Comparison of ENCODE assay signal across 9 mouse cellular contexts in genomic region chr9:33095654-33096053, GRCm38 (mm10).
A peak's percentile ranks its signal among the peaks of the same experiment; 100 is the strongest.
DNase-seq lines count a peak whose midpoint lies in the region; ATAC-seq and TF ChIP-seq lines count a peak whose summit lies in the region.
"Had no signal": no experiment of that assay in that cellular context is flagged by ENCODE, and none has a peak within 500 bp of the region (broad histone marks: within the 10 kb centered on the region; RNA-seq: fewer than 3 reads in every experiment).

No protein-coding gene starts in this region.

- peak; percentile 89 for TF ChIP-seq CTCF in left cerebral cortex, adult 2 months (IDR thresholded peaks at IDR 0.05)

- DNase-seq in hindbrain, embryonic 10.5 days (ENCODE audit: low spot score), result peak; percentile 68
- peak; percentile 80 for DNase-seq in adipocyte (ENCODE audit: low spot score)
- DNase-seq in embryo, embryonic 11 days, result peak; percentile 82
- DNase-seq in heart, postnatal 14 days, result peak; percentile 77 to 82
- DNase-seq in left cerebral cortex, adult 2 months (ENCODE audit: extremely low spot score in 1 of 2, low spot score in 2 of 2), result peak; percentile 69 to 72
- peak; percentile 1 to 8 for DNase-seq in monocyte, adult 2 months (ENCODE audit: low read depth in 1 of 2, low spot score in 2 of 2)
- peak; percentile 57 to 80 for DNase-seq in spleen, postnatal 4 days (ENCODE audit: low spot score in 2 of 2)

- no peaks in the 10 kb centered on the region for H3K27me3 ChIP-seq in hindbrain, embryonic 10.5 days (ENCODE audit: insufficient read depth, poor library complexity, severe bottlenecking)
- no peaks in the 10 kb centered on the region for H3K27me3 ChIP-seq in hindbrain, embryonic 16.5 days (replicated peaks; ENCODE audit: control insufficient read depth, insufficient read depth, low read length)
- H3K27me3 ChIP-seq: megakaryocyte, embryonic 14.5 days had no signal

- H3K27ac ChIP-seq in hindbrain, embryonic 10.5 days, result no peak overlapping the region
- H3K27ac ChIP-seq in hindbrain, embryonic 16.5 days (ENCODE audit: low read depth, low read length), result no peak overlapping the region
- no peak overlapping the region for H3K27ac ChIP-seq in left cerebral cortex, adult 2 months

- no peaks in the 10 kb centered on the region for H3K9me3 ChIP-seq in hindbrain, embryonic 10.5 days
- H3K9me3 ChIP-seq in hindbrain, embryonic 16.5 days (ENCODE audit: control insufficient read depth, low read length), result no peaks in the 10 kb centered on the region
- H3K9me3 ChIP-seq: megakaryocyte, embryonic 14.5 days had no signal

- no peak overlapping the region for H3K4me2 ChIP-seq in hindbrain, embryonic 16.5 days (ENCODE audit: low read length)

- no peaks in the 10 kb centered on the region for H3K4me1 ChIP-seq in hindbrain, embryonic 10.5 days (replicated peaks)
- H3K4me1 ChIP-seq in hindbrain, embryonic 16.5 days (ENCODE audit: control insufficient read depth, insufficient read depth, low read depth, low read length), result no peaks in the 10 kb centered on the region

- no peak overlapping the region for H3K4me3 ChIP-seq in hindbrain, embryonic 10.5 days
- no peak overlapping the region for H3K4me3 ChIP-seq in hindbrain, embryonic 16.5 days (ENCODE audit: low read length)
- no peak overlapping the region for H3K4me3 ChIP-seq in left cerebral cortex, adult 2 months
- H3K4me3 ChIP-seq: megakaryocyte, embryonic 14.5 days had no signal

- H3K36me3 ChIP-seq in hindbrain, embryonic 10.5 days, result no peaks in the 10 kb centered on the region
- no peaks in the 10 kb centered on the region for H3K36me3 ChIP-seq in hindbrain, embryonic 16.5 days (ENCODE audit: control insufficient read depth, insufficient read depth, low read length)

- 2% methylated on average over 3 of the region's 3 CpGs for WGBS in hindbrain, embryonic 10.5 days
- under 1% methylated on average over 3 of the region's 3 CpGs for WGBS in hindbrain, embryonic 16.5 days

- no peak for ATAC-seq in hindbrain, embryonic 16.5 days

- no peak overlapping the region for H3K9ac ChIP-seq in hindbrain, embryonic 16.5 days (ENCODE audit: low read depth, low read length)

- intact Hi-C loops in heart, postnatal 14 days (cut with DNase I), result loop anchor here (1.0 to 5.0 kb wide), 5 partner anchors 152 to 823 kb away; no protein-coding TSS in a partner anchor
- intact Hi-C loops in left cerebral cortex, adult 2 months (cut with DNase I), result loop anchor here (1.0 to 5.0 kb wide), 4 partner anchors 151 to 823 kb away; no protein-coding TSS in a partner anchor

Comparison
In these comparisons a context has a peak if more than half of its experiments do, and no peak if none do; other contexts are left out.
1. DNase-seq: peak in every context shown above with its lines; median percentile 82 in embryo, embryonic 11 days; 80 in adipocyte; 80 in heart, postnatal 14 days; 70 in left cerebral cortex, adult 2 months; 68 in spleen, postnatal 4 days; 68 in hindbrain, embryonic 10.5 days; 4 in monocyte, adult 2 months.